ENCODE assay signal across 18 mouse cellular contexts in the genomic region with DNA sequence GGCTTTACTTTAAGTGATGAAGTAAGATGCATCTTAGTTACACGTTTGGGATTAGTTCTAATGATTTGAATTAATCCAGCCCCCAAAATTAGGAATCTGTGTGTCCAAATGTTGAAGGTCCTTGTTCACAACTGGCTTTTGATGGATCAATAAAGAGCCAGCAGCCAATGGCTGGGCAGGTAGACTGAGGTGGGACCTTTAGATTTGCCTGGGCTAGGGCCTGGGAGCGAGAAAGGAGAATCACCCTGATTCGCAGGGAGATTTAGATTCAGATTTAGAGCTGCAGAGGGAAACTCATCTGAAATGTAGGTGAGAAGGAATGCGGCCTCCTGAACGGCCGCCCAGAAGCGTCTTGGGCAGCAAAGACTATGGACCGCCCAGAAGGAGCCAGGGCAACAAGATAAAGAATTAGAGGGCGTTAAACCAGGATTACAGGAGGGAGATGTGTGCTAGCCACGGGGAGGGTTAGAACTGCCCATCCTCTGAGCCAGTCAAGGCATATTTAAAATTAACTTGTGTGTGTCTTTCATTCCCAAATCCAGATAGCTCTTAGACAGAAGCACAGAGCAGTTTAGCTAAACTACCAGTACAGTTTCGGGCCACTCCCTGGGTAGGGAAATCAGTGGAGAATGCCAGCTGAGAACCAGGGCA. TPM values are rescaled to one million over a fixed set of nuclear protein-coding genes. Genes with fewer than 3 reads are reported as not detected.
DNase-seq lines count a peak whose midpoint lies in the region; ATAC-seq lines count a peak whose summit lies in the region.
"Had no signal": no experiment of that assay in that cellular context is flagged by ENCODE, and none has a peak within 500 bp of the region (broad histone marks: within the 10 kb centered on the region; RNA-seq: fewer than 3 reads in every experiment).

No protein-coding gene starts in this region.

- H3K27me3 ChIP-seq in lung, embryonic 15.5 days: peaks cover 15% of the 10 kb centered on the region
- peaks cover 53% of the 10 kb centered on the region for H3K27me3 ChIP-seq in liver, embryonic 12.5 days (replicated peaks)
- peaks cover 18% of the 10 kb centered on the region for H3K27me3 ChIP-seq in midbrain, embryonic 14.5 days (ENCODE audit: control insufficient read depth, insufficient read depth, low read length)

- no peak overlapping the region for H3K9ac ChIP-seq in lung, embryonic 15.5 days
- H3K9ac ChIP-seq in liver, embryonic 12.5 days: no peak overlapping the region
- no peak overlapping the region for H3K9ac ChIP-seq in midbrain, embryonic 14.5 days (replicated peaks; ENCODE audit: low read length)
- H3K9ac ChIP-seq: hindbrain, embryonic 14.5 days had no signal

- no peak for ATAC-seq in lung, embryonic 15.5 days (ENCODE audit: borderline replicate concordance, extremely low read depth, low FRiP score, low TSS enrichment)
- ATAC-seq in liver, embryonic 12.5 days: no peak
- no peak for ATAC-seq in midbrain, embryonic 14.5 days (ENCODE audit: low FRiP score, low TSS enrichment)

- no peak overlapping the region for H3K4me2 ChIP-seq in lung, embryonic 15.5 days
- H3K4me2 ChIP-seq in liver, embryonic 12.5 days: 0 out of 2 replicates have a peak overlapping the region, but pooled peaks have one; percentile 0
- no peak overlapping the region for H3K4me2 ChIP-seq in midbrain, embryonic 14.5 days (ENCODE audit: low read length)
- H3K4me2 ChIP-seq: hindbrain, embryonic 14.5 days had no signal

- 50% methylated on average over 11 of the region's 11 CpGs for WGBS in lung, embryonic 15.5 days
- WGBS in liver, embryonic 12.5 days (ENCODE audit: insufficient replicate concordance): 54% methylated on average over 11 of the region's 11 CpGs
- 75% methylated on average over 11 of the region's 11 CpGs for WGBS in midbrain, embryonic 14.5 days

- H3K36me3 ChIP-seq in lung, embryonic 15.5 days: no peaks in the 10 kb centered on the region
- no peaks in the 10 kb centered on the region for H3K36me3 ChIP-seq in liver, embryonic 12.5 days
- no peaks in the 10 kb centered on the region for H3K36me3 ChIP-seq in midbrain, embryonic 14.5 days (ENCODE audit: control insufficient read depth, insufficient read depth, low read length)
- H3K36me3 ChIP-seq: midbrain, embryonic 10.5 days had no signal

- H3K4me3 ChIP-seq in lung, embryonic 15.5 days: no peak overlapping the region
- no peak overlapping the region for H3K4me3 ChIP-seq in liver, embryonic 12.5 days
- no peak overlapping the region for H3K4me3 ChIP-seq in midbrain, embryonic 14.5 days (replicated peaks; ENCODE audit: low read depth, low read length)
- H3K4me3 ChIP-seq: midbrain, embryonic 10.5 days had no signal

- peak overlapping the region; percentile 26 for H3K27ac ChIP-seq in lung, embryonic 15.5 days
- H3K27ac ChIP-seq in liver, embryonic 12.5 days: peak overlapping the region; percentile 64
- H3K27ac ChIP-seq in midbrain, embryonic 14.5 days (replicated peaks; ENCODE audit: low read depth, low read length): no peak overlapping the region
- H3K27ac ChIP-seq: hindbrain, embryonic 14.5 days; macrophage; midbrain, embryonic 10.5 days had no signal

- H3K9me3 ChIP-seq in lung, embryonic 15.5 days: no peaks in the 10 kb centered on the region
- no peaks in the 10 kb centered on the region for H3K9me3 ChIP-seq in liver, embryonic 12.5 days (replicated peaks)
- H3K9me3 ChIP-seq in midbrain, embryonic 14.5 days (ENCODE audit: control insufficient read depth, low read length): no peaks in the 10 kb centered on the region
- H3K9me3 ChIP-seq: midbrain, embryonic 10.5 days had no signal

- DNase-seq in lung, postnatal 36 days: no peak
- peak; percentile 59 for DNase-seq in kidney, adult 9 months
- DNase-seq in adrenal gland, adult 8-10 months: no peak
- DNase-seq in heart, adult 9 months (ENCODE audit: low spot score in 2 of 2): no peak
- DNase-seq in midbrain, embryonic 14.5 days: no peak
- DNase-seq: adrenal gland, postnatal 36 days; cerebellum, adult 11-12 months; cerebellum, postnatal 36 days; gastrocnemius, postnatal 10 days; heart, adult 18-20 months; heart, postnatal 36 days; left cerebral cortex, postnatal 4 days; lung, adult 2 months had no signal

- peaks cover 19% of the 10 kb centered on the region for H3K4me1 ChIP-seq in lung, embryonic 15.5 days
- H3K4me1 ChIP-seq in liver, embryonic 12.5 days: peaks cover 6% of the 10 kb centered on the region
- H3K4me1 ChIP-seq in midbrain, embryonic 14.5 days (ENCODE audit: control insufficient read depth, insufficient read depth, low read length): no peaks in the 10 kb centered on the region

RNA-seq across cellular contexts. Expression of gene Cys1, which starts 5.2 kb away (rescaled TPM):
- polyA plus RNA-seq in lung, embryonic 15.5 days (2015; fragmentation: Nextera tagmentation; extraction: Ambion mirVana): 2.1 and 2.2 TPM in 2 replicates
- polyA plus RNA-seq in liver, embryonic 12.5 days (2016; fragmentation: Nextera tagmentation; extraction: Ambion mirVana): 0.56 and 1.0 TPM in 2 replicates
- 1 to 10 TPM; 4.2 to 6.5 (median 6.4) TPM for total RNA-seq in adrenal gland, adult 8-10 months (2022)
- 1.4 and 1.8 TPM in 2 replicates for polyA plus RNA-seq in midbrain, embryonic 14.5 days (2014; fragmentation: Nextera tagmentation; extraction: Ambion mirVana)
- polyA plus RNA-seq: macrophage had no signal

RNA-seq across cellular contexts. Expression of gene Rrm2, which starts 21.2 kb away (rescaled TPM):
- polyA plus RNA-seq in lung, embryonic 15.5 days (2015; fragmentation: Nextera tagmentation; extraction: Ambion mirVana): 222 and 224 TPM in 2 replicates
- 531 and 552 TPM in 2 replicates for polyA plus RNA-seq in liver, embryonic 12.5 days (2016; fragmentation: Nextera tagmentation; extraction: Ambion mirVana)
- 10 to 100 TPM in 1 of 4 experiments, 1 to 10 TPM in 3; 4.9 to 10.4 (median 6.8) TPM for total RNA-seq in adrenal gland, adult 8-10 months (2022)
- 38.8 and 62.6 TPM in 2 replicates for polyA plus RNA-seq in midbrain, embryonic 14.5 days (2014; fragmentation: Nextera tagmentation; extraction: Ambion mirVana)

RNA-seq across cellular contexts. Expression of gene Klf11, which starts 35.7 kb away (rescaled TPM):
- 12.6 and 15.0 TPM in 2 replicates for polyA plus RNA-seq in lung, embryonic 15.5 days (2015; fragmentation: Nextera tagmentation; extraction: Ambion mirVana)
- 9.2 and 10.6 TPM in 2 replicates for polyA plus RNA-seq in liver, embryonic 12.5 days (2016; fragmentation: Nextera tagmentation; extraction: Ambion mirVana)
- total RNA-seq in adrenal gland, adult 8-10 months (2022): 10 to 100 TPM; 10.9 to 15.3 (median 13.7) TPM
- polyA plus RNA-seq in midbrain, embryonic 14.5 days (2014; fragmentation: Nextera tagmentation; extraction: Ambion mirVana): 15.9 and 21.9 TPM in 2 replicates
